Mouse (Mus musculus) kidney, adult 18-20 months (tissue): Measurements from ENCODE around the gene Alox12b.

Experiments used
- DNase-seq: peaks from one replicate; pipeline ENCODE4 v3.0.0; 2021

Gene Alox12b

GRCm38 (mm10) chr11:69179512-69179911 lies 22.7 kb downstream of the Alox12b start:
- DNase-seq: no peak

- no peak for DNase-seq
Observed at GRCm38 (mm10) chr11:69180120-69180519, 23.3 kb downstream of the Alox12b start.

- no peak for DNase-seq
Observed at GRCm38 (mm10) chr11:69185031-69185430, 28.2 kb downstream of the Alox12b start.

GRCm38 (mm10) chr11:69185936-69186335 lies 29.1 kb downstream of the Alox12b start:
- DNase-seq: no peak

- DNase-seq: peak; percentile 30
Observed at GRCm38 (mm10) chr11:69192840-69193239, 36.1 kb downstream of the Alox12b start.

GRCm38 (mm10) chr11:69196766-69197165 lies 40.0 kb downstream of the Alox12b start:
- DNase-seq: no peak

- no peak for DNase-seq
Observed at GRCm38 (mm10) chr11:69197194-69197593, 40.4 kb downstream of the Alox12b start.

- no peak for DNase-seq
Observed at GRCm38 (mm10) chr11:69197743-69198142, 41.0 kb downstream of the Alox12b start, which contains the start of gene Alox8. Gene Alox8, minus strand, starts transcription at chr11:69197843.

- no peak for DNase-seq
Observed at GRCm38 (mm10) chr11:69199251-69199650, 42.5 kb downstream of the Alox12b start.

GRCm38 (mm10) chr11:69200231-69200630 lies 43.4 kb downstream of the Alox12b start:
- no peak for DNase-seq

GRCm38 (mm10) chr11:69202469-69203230 lies 45.9 kb downstream of the Alox12b start:
- no peak for DNase-seq

GRCm38 (mm10) chr11:69211431-69211830 lies 54.6 kb downstream of the Alox12b start:
- no peak for DNase-seq

GRCm38 (mm10) chr11:69217411-69217810 lies 60.6 kb downstream of the Alox12b start:
- no peak for DNase-seq

- DNase-seq: no peak
Observed at GRCm38 (mm10) chr11:69218661-69219060, 61.9 kb downstream of the Alox12b start.
